Mouse (Mus musculus): ENCODE results near the gene Sart1. TPM values are rescaled to one million over a fixed set of nuclear protein-coding genes. Genes with fewer than 3 reads are reported as not detected.

Sart1 gene
- polyA plus RNA-seq, 1 experiment, result 27.7 TPM

GRCm38 (mm10) chr19:5372724-5373123 lies 15.8 kb downstream of the Sart1 start:
- TF ChIP-seq POLR2A (IDR thresholded peaks at IDR 0.05; ENCODE audit: low read depth, low read length) (no peak), CTCF (IDR thresholded peaks at IDR 0.05; ENCODE audit: extremely low read depth, insufficient read length, insufficient replicate concordance, low read depth, low read length) (no peak)
- no peaks in the 10 kb centered on the region for H3K27me3 ChIP-seq (ENCODE audit: control insufficient read depth, insufficient read depth, low read length)
- peaks cover 27% of the 10 kb centered on the region for H3K36me3 ChIP-seq (ENCODE audit: control insufficient read depth, insufficient read depth, low read length)
- no peak overlapping the region for H3K4me3 ChIP-seq (ENCODE audit: low read depth, low read length)
- H3K27ac ChIP-seq (ENCODE audit: insufficient read depth, low read depth, low read length), result no peak overlapping the region
- H3K4me1 ChIP-seq (ENCODE audit: control insufficient read depth, insufficient read depth, insufficient read length, low read length), result peaks cover 22% of the 10 kb centered on the region; the same call in 1 of the 2 replicates
- 95% methylated on average over 7 of the region's 7 CpGs for WGBS

GRCm38 (mm10) chr19:5370932-5371331 lies 17.6 kb downstream of the Sart1 start:
- WGBS, result 78% methylated on average over 3 of the region's 3 CpGs
- TF ChIP-seq CTCF (IDR thresholded peaks at IDR 0.05; ENCODE audit: extremely low read depth, insufficient read length, insufficient replicate concordance, low read depth, low read length) (no peak), POLR2A (IDR thresholded peaks at IDR 0.05; ENCODE audit: low read depth, low read length) (no peak)
- H3K36me3 ChIP-seq (ENCODE audit: control insufficient read depth, insufficient read depth, low read length), result peaks cover 27% of the 10 kb centered on the region
- H3K4me3 ChIP-seq (ENCODE audit: low read depth, low read length), result no peak overlapping the region
- no peaks in the 10 kb centered on the region for H3K27me3 ChIP-seq (ENCODE audit: control insufficient read depth, insufficient read depth, low read length)
- H3K27ac ChIP-seq (ENCODE audit: insufficient read depth, low read depth, low read length), result no peak overlapping the region
- peaks cover 26% of the 10 kb centered on the region; the same call in 1 of the 2 replicates for H3K4me1 ChIP-seq (ENCODE audit: control insufficient read depth, insufficient read depth, insufficient read length, low read length)

- Histone ChIP-seq H3K4me3 (ENCODE audit: low read depth, low read length) (peak overlapping the region; percentile 94), H3K27ac (ENCODE audit: insufficient read depth, low read depth, low read length) (peak overlapping the region; percentile 78; the same call in 1 of the 2 replicates), H3K4me1 (ENCODE audit: control insufficient read depth, insufficient read depth, insufficient read length, low read length) (peaks cover 18% of the 10 kb centered on the region), H3K27me3 (ENCODE audit: control insufficient read depth, insufficient read depth, low read length) (no peaks in the 10 kb centered on the region), H3K36me3 (ENCODE audit: control insufficient read depth, insufficient read depth, low read length) (peaks cover 27% of the 10 kb centered on the region)
- WGBS, result 6% methylated on average over 11 of the region's 11 CpGs
- peak; percentile 25; the same call in 1 of the 2 replicates for TF ChIP-seq CTCF (IDR thresholded peaks at IDR 0.05; ENCODE audit: extremely low read depth, insufficient read length, insufficient replicate concordance, low read depth, low read length)
- TF ChIP-seq POLR2A (IDR thresholded peaks at IDR 0.05; ENCODE audit: low read depth, low read length), result no peak
These were observed 21.0 kb downstream of the Sart1 start for GRCm38 (mm10) chr19:5367455-5367854.

- Histone ChIP-seq H3K4me1 (ENCODE audit: control insufficient read depth, insufficient read depth, insufficient read length, low read length) (peaks cover 18% of the 10 kb centered on the region), H3K27me3 (ENCODE audit: control insufficient read depth, insufficient read depth, low read length) (no peaks in the 10 kb centered on the region), H3K36me3 (ENCODE audit: control insufficient read depth, insufficient read depth, low read length) (peaks cover 27% of the 10 kb centered on the region), H3K4me3 (ENCODE audit: low read depth, low read length) (peak within 1 kb of the TSS; percentile 94), H3K27ac (ENCODE audit: insufficient read depth, low read depth, low read length) (peak within 1 kb of the TSS; percentile 78)
- under 1% methylated on average over 33 of the region's 33 CpGs for WGBS
- TF ChIP-seq CTCF (IDR thresholded peaks at IDR 0.05; ENCODE audit: extremely low read depth, insufficient read length, insufficient replicate concordance, low read depth, low read length) (no peak), POLR2A (IDR thresholded peaks at IDR 0.05; ENCODE audit: low read depth, low read length) (no peak)
These were observed 21.5 kb downstream of the Sart1 start, which contains the start of gene Banf1 for GRCm38 (mm10) chr19:5367053-5367359. Banf1 (minus strand) TSS chr19:5367168.

- TF ChIP-seq POLR2A (IDR thresholded peaks at IDR 0.05; ENCODE audit: low read depth, low read length) (peak; percentile 37; the same call in 1 of the 2 replicates), CTCF (IDR thresholded peaks at IDR 0.05; ENCODE audit: extremely low read depth, insufficient read length, insufficient replicate concordance, low read depth, low read length) (peak; percentile 19; the same call in 1 of the 2 replicates)
- Histone ChIP-seq H3K4me1 (ENCODE audit: control insufficient read depth, insufficient read depth, insufficient read length, low read length) (peaks cover 18% of the 10 kb centered on the region), H3K27ac (ENCODE audit: insufficient read depth, low read depth, low read length) (peak within 1 kb of the TSS; percentile 78), H3K36me3 (ENCODE audit: control insufficient read depth, insufficient read depth, low read length) (peaks cover 23% of the 10 kb centered on the region), H3K27me3 (ENCODE audit: control insufficient read depth, insufficient read depth, low read length) (no peaks in the 10 kb centered on the region), H3K4me3 (ENCODE audit: low read depth, low read length) (peak within 1 kb of the TSS; percentile 94)
- WGBS, result under 1% methylated on average over 90 of the region's 92 CpGs
These were observed 22.1 kb downstream of the Sart1 start, which contains the start of gene Eif1ad for GRCm38 (mm10) chr19:5366175-5367052. Eif1ad (plus strand) TSS chr19:5366741.

- peaks cover 20% of the 10 kb centered on the region for H3K36me3 ChIP-seq (ENCODE audit: control insufficient read depth, insufficient read depth, low read length)
- H3K27me3 ChIP-seq (ENCODE audit: control insufficient read depth, insufficient read depth, low read length), result no peaks in the 10 kb centered on the region
- 4% methylated on average over 11 of the region's 11 CpGs for WGBS
- TF ChIP-seq POLR2A (IDR thresholded peaks at IDR 0.05; ENCODE audit: low read depth, low read length), result no peak
- H3K4me3 ChIP-seq (ENCODE audit: low read depth, low read length), result peak overlapping the region; percentile 94
- peaks cover 18% of the 10 kb centered on the region for H3K4me1 ChIP-seq (ENCODE audit: control insufficient read depth, insufficient read depth, insufficient read length, low read length)
- H3K27ac ChIP-seq (ENCODE audit: insufficient read depth, low read depth, low read length), result no peak overlapping the region
These were observed 22.8 kb downstream of the Sart1 start for GRCm38 (mm10) chr19:5365751-5366150.

- H3K36me3 ChIP-seq (ENCODE audit: control insufficient read depth, insufficient read depth, low read length), result peaks cover 7% of the 10 kb centered on the region
- no peak overlapping the region for H3K4me3 ChIP-seq (ENCODE audit: low read depth, low read length)
- no peak overlapping the region for H3K27ac ChIP-seq (ENCODE audit: insufficient read depth, low read depth, low read length)
- 26% methylated on average over 2 of the region's 2 CpGs for WGBS
- H3K27me3 ChIP-seq (ENCODE audit: control insufficient read depth, insufficient read depth, low read length), result no peaks in the 10 kb centered on the region
- peaks cover 18% of the 10 kb centered on the region for H3K4me1 ChIP-seq (ENCODE audit: control insufficient read depth, insufficient read depth, insufficient read length, low read length)
- TF ChIP-seq POLR2A (IDR thresholded peaks at IDR 0.05; ENCODE audit: low read depth, low read length), result no peak
- no peak for TF ChIP-seq CTCF (IDR thresholded peaks at IDR 0.05; ENCODE audit: extremely low read depth, insufficient read length, insufficient replicate concordance, low read depth, low read length)
These were observed 24.4 kb downstream of the Sart1 start for GRCm38 (mm10) chr19:5364124-5364523.

All from small intestine, adult 2 months (tissue).